Comparison of ENCODE assay signal across 8 mouse cellular contexts in genomic region chr1:87263796-87264133, GRCm38 (mm10). TPM values are rescaled to one million over a fixed set of nuclear protein-coding genes. Genes with fewer than 3 reads are reported as not detected.
A peak's percentile ranks its signal among the peaks of the same experiment; 100 is the strongest.
DNase-seq lines count a peak whose midpoint lies in the region; ATAC-seq and TF ChIP-seq lines count a peak whose summit lies in the region.

No protein-coding gene starts in this region.

- 9% methylated on average over 12 of the region's 12 CpGs for whole genome bisulfite sequencing in kidney, adult 2 months
- WGBS in hindbrain, embryonic 14.5 days = under 1% methylated on average over 12 of the region's 12 CpGs
- WGBS in midbrain, embryonic 14.5 days = 1% methylated on average over 12 of the region's 12 CpGs

- H3K27ac ChIP-seq in kidney, adult 2 months (ENCODE audit: insufficient read depth, low read depth, low read length) = peak overlapping the region; percentile 5; the same call in 1 of the 2 replicates
- no peak overlapping the region for H3K27ac ChIP-seq in hindbrain, embryonic 14.5 days
- no peak overlapping the region for H3K27ac ChIP-seq in midbrain, embryonic 14.5 days (replicated peaks; ENCODE audit: low read depth, low read length)

- H3K4me2 ChIP-seq in hindbrain, embryonic 14.5 days (replicated peaks) = peak overlapping the region; percentile 97
- peak overlapping the region; percentile 89 for H3K4me2 ChIP-seq in midbrain, embryonic 14.5 days (ENCODE audit: low read length)

- peak overlapping the region; percentile 46; the same call in 1 of the 2 replicates for H3K9ac ChIP-seq in hindbrain, embryonic 14.5 days
- H3K9ac ChIP-seq in midbrain, embryonic 14.5 days (replicated peaks; ENCODE audit: low read length) = no peak overlapping the region

- H3K9me3 ChIP-seq in hindbrain, embryonic 14.5 days (ENCODE audit: control insufficient read depth, low read length) = no peaks in the 10 kb centered on the region
- 0 out of 2 replicates have a peak, but pooled peaks cover 3% of the 10 kb centered on the region for H3K9me3 ChIP-seq in midbrain, embryonic 14.5 days (ENCODE audit: control insufficient read depth, low read length)

- H3K36me3 ChIP-seq in kidney, adult 2 months (ENCODE audit: control insufficient read depth, insufficient read depth, low read length) = no peaks in the 10 kb centered on the region
- no peaks in the 10 kb centered on the region for H3K36me3 ChIP-seq in hindbrain, embryonic 14.5 days (replicated peaks; ENCODE audit: control insufficient read depth, insufficient read depth)
- no peaks in the 10 kb centered on the region for H3K36me3 ChIP-seq in midbrain, embryonic 14.5 days (ENCODE audit: control insufficient read depth, insufficient read depth, low read length)

- TF ChIP-seq POLR2A in kidney, adult 2 months (IDR thresholded peaks at IDR 0.05; ENCODE audit: low read depth, low read length) = no peak
- no peak for TF ChIP-seq POLR2A in brain, embryonic 14.5 days (IDR thresholded peaks at IDR 0.05; ENCODE audit: borderline replicate concordance, extremely low read depth, insufficient read depth, insufficient read length, poor library complexity, severe bottlenecking)

- H3K4me3 ChIP-seq in kidney, adult 2 months (ENCODE audit: insufficient read depth, low read depth, low read length) = peak overlapping the region; percentile 74
- H3K4me3 ChIP-seq in hindbrain, embryonic 14.5 days (replicated peaks; ENCODE audit: low read length) = peak overlapping the region; percentile 44
- peak overlapping the region; percentile 42 for H3K4me3 ChIP-seq in midbrain, embryonic 14.5 days (replicated peaks; ENCODE audit: low read depth, low read length)

- ATAC-seq in hindbrain, embryonic 14.5 days (ENCODE audit: low FRiP score) = no peak
- ATAC-seq in midbrain, embryonic 14.5 days (ENCODE audit: low FRiP score, low TSS enrichment) = no peak

- no peak for TF ChIP-seq CTCF in kidney, adult 2 months (conservative IDR thresholded peaks at IDR 0.05; ENCODE audit: insufficient read depth, insufficient read length, low read depth, low read length)
- no peak for TF ChIP-seq CTCF in brain, embryonic 14.5 days (IDR thresholded peaks at IDR 0.05; ENCODE audit: borderline replicate concordance, extremely low read depth, insufficient read depth, insufficient read length)

- DNase-seq in kidney, adult 2 months = no peak
- no peak for DNase-seq in kidney, postnatal 36 days
- peak; percentile 57 for DNase-seq in brain, embryonic 14.5 days (ENCODE audit: low read depth)
- no peak for DNase-seq in hindbrain, embryonic 14.5 days (ENCODE audit: low spot score)
- peak; percentile 51 for DNase-seq in midbrain, embryonic 14.5 days
- DNase-seq in spleen, postnatal 4 days (ENCODE audit: low spot score in 2 of 2) = no peak
- DNase-seq in layer of hippocampus, adult 9-10 months (ENCODE audit: low spot score) = no peak
- DNase-seq in thymus, postnatal 25 days = no peak

- no peaks in the 10 kb centered on the region for H3K27me3 ChIP-seq in kidney, adult 2 months (replicated peaks; ENCODE audit: control insufficient read depth, insufficient read depth, low read length)
- H3K27me3 ChIP-seq in hindbrain, embryonic 14.5 days (ENCODE audit: control insufficient read depth, insufficient read depth, low read length) = peaks cover 65% of the 10 kb centered on the region
- H3K27me3 ChIP-seq in midbrain, embryonic 14.5 days (ENCODE audit: control insufficient read depth, insufficient read depth, low read length) = peaks cover 47% of the 10 kb centered on the region

- H3K4me1 ChIP-seq in kidney, adult 2 months (ENCODE audit: control insufficient read depth, insufficient read depth, low read length) = peaks cover 8% of the 10 kb centered on the region; the same call in 1 of the 2 replicates
- H3K4me1 ChIP-seq in hindbrain, embryonic 14.5 days (replicated peaks; ENCODE audit: control insufficient read depth, insufficient read depth, low read length) = peaks cover 22% of the 10 kb centered on the region
- peaks cover 15% of the 10 kb centered on the region for H3K4me1 ChIP-seq in midbrain, embryonic 14.5 days (ENCODE audit: control insufficient read depth, insufficient read depth, low read length)

RNA-seq across cellular contexts. Expression of gene Efhd1, which starts 0.4 kb away (rescaled TPM):
- polyA plus RNA-seq in kidney, adult 2 months (2012; rRNA removed) = 152 and 161 TPM in 2 replicates
- polyA plus RNA-seq in brain, embryonic 14.5 days (2012; rRNA removed) = 1.2 and 1.5 TPM in 2 replicates
- polyA plus RNA-seq in hindbrain, embryonic 14.5 days (2014; fragmentation: Nextera tagmentation; extraction: Ambion mirVana) = 1.6 and 1.7 TPM in 2 replicates
- polyA plus RNA-seq in midbrain, embryonic 14.5 days (2014; fragmentation: Nextera tagmentation; extraction: Ambion mirVana) = 1.8 and 1.9 TPM in 2 replicates

RNA-seq across cellular contexts. Expression of gene Eif4e2, which starts 50.1 kb away (rescaled TPM):
- 33.0 and 42.7 TPM in 2 replicates for polyA plus RNA-seq in kidney, adult 2 months (2012; rRNA removed)
- polyA plus RNA-seq in brain, embryonic 14.5 days (2012; rRNA removed) = 52.7 and 79.7 TPM in 2 replicates
- 66.8 and 74.7 TPM in 2 replicates for polyA plus RNA-seq in hindbrain, embryonic 14.5 days (2014; fragmentation: Nextera tagmentation; extraction: Ambion mirVana)
- 53.5 and 75.5 TPM in 2 replicates for polyA plus RNA-seq in midbrain, embryonic 14.5 days (2014; fragmentation: Nextera tagmentation; extraction: Ambion mirVana)

RNA-seq across cellular contexts. Expression of gene Chrng, which starts 59.3 kb away (rescaled TPM):
- polyA plus RNA-seq in kidney, adult 2 months (2012; rRNA removed) = not detected in 2 replicates
- polyA plus RNA-seq in brain, embryonic 14.5 days (2012; rRNA removed) = 0.16 and 0.85 TPM in 2 replicates
- polyA plus RNA-seq in hindbrain, embryonic 14.5 days (2014; fragmentation: Nextera tagmentation; extraction: Ambion mirVana) = not detected in 2 replicates
- not detected in 2 replicates for polyA plus RNA-seq in midbrain, embryonic 14.5 days (2014; fragmentation: Nextera tagmentation; extraction: Ambion mirVana)

Comparison
In these comparisons a context has a peak if more than half of its experiments do, and no peak if none do; other contexts are left out.
1. DNase-seq: peak in brain, embryonic 14.5 days (single experiment) and midbrain, embryonic 14.5 days (single experiment); none in kidney, adult 2 months (single experiment), kidney, postnatal 36 days (0 of 2), hindbrain, embryonic 14.5 days (single experiment), spleen, postnatal 4 days (0 of 2), layer of hippocampus, adult 9-10 months (single experiment) and thymus, postnatal 25 days (single experiment).
2. RNA of gene Efhd1, which starts 0.4 kb away (polyA plus RNA-seq): 152 to 161 TPM in kidney, adult 2 months; 1.8 to 1.9 TPM in midbrain, embryonic 14.5 days, 1.6 to 1.7 TPM in hindbrain, embryonic 14.5 days and 1.2 to 1.5 TPM in brain, embryonic 14.5 days; every median in the first group is over 10 times any median in the second.
3. Peak in every context shown above with its lines, with median percentiles within 50 percentile points of each other: H3K4me3 ChIP-seq.